Mouse (Mus musculus) left cerebral cortex, adult 6 months (tissue): ENCODE data around the gene Fndc5. TPM values are rescaled to one million over a fixed set of nuclear protein-coding genes. Genes with fewer than 3 reads are reported as not detected.

Source experiments
- long read RNA-seq, 2 experiments: library from polyadenylated mRNA; unstranded; transcript quantifications; one replicate each; pipeline ENCODE4 v2.0.0; 2019 to 2020
- polyA plus RNA-seq: library from polyadenylated mRNA; unstranded; fragments of <200 nt; fragmentation: Nextera tagmentation; gene quantifications from 2 replicates; pipeline ENCODE4 v1.2.3, GENCODE M21; 2021

Gene Fndc5
- 16.8 and 21.6 TPM in 2 replicates for polyA plus RNA-seq
- long read RNA-seq, experiment 1, transcript Fndc5-201 (6 exons, 2,763 nt), result major isoform, 13 of 26 reads
- long read RNA-seq, experiment 1, partial matches to known transcripts, result 4 of 26 reads
- long read RNA-seq, experiment 1, other reads (novel, unspliced or antisense), result 9 of 26 reads
- long read RNA-seq, experiment 2, transcript Fndc5-201 (6 exons, 2,763 nt), result major isoform, 13 of 37 reads
- long read RNA-seq, experiment 2, partial matches to known transcripts, result 18 of 37 reads
- long read RNA-seq, experiment 2, other reads (novel, unspliced or antisense), result 6 of 37 reads

DNA sequence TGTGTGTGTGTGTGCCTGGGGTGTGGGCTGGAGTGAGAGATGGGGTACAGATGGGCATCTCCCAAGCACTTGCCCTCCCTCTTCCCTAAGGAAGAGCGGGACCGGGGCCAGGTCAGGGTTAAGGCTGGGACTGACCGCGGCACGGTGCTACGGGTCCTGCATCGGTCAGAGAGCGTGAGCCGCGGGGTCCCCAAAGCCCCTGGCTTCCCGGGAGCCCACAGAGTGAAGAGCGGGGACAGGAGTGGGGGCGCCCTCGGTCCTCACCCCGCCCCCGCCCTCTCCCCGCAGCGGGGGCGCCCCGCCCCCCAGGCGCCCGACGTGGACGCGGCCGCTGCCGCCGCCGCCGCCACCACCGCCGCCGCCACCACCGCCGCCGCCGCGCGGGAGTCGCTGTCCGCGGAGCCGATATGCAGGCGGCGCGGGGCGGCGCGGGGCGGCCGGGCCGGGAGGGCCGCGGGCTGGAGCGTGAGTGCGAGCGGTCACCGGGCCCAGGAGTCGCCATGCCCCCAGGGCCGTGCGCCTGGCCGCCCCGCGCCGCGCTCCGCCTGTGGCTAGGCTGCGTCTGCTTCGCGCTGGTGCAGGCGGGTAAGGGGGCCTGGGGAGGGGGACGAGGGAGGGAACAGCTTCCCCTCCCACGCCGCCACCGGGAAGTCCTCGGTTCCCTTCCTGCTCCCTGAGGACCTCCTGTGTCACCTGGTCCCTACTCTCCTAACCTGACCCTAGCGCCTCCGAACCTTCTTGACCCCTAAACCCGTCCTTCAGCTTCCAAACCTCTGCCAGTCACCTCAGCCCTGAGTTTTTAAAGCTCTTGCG lies at the start of gene Fndc5:
Fndc5 (plus strand) TSS at position 421 of the 813 bp plus-strand sequence.

DNA sequence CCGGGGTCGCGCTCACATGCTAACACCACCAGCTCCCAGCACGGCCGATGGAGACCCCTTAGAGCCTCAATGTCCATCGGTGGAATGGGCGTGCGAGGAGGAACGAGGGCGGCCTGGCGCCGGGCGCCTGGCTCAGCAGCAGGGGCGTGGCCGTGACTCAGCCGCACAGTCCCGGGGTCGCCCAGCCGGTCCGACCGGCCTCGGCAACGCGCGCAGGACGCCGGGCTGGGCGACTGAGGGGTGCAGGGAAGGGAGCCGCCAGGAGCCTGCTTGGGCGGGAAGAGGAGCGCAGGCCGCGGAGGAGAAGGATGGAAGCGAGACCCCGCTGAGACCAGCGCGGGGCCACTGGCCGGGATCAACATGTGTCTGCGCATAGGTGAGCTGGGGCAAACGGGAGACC lies 31.4 kb upstream of the Fndc5 start, which contains the start of gene Tmem54:
Tmem54 (plus strand) TSS at position 193 of the 400 bp plus-strand sequence.

DNA sequence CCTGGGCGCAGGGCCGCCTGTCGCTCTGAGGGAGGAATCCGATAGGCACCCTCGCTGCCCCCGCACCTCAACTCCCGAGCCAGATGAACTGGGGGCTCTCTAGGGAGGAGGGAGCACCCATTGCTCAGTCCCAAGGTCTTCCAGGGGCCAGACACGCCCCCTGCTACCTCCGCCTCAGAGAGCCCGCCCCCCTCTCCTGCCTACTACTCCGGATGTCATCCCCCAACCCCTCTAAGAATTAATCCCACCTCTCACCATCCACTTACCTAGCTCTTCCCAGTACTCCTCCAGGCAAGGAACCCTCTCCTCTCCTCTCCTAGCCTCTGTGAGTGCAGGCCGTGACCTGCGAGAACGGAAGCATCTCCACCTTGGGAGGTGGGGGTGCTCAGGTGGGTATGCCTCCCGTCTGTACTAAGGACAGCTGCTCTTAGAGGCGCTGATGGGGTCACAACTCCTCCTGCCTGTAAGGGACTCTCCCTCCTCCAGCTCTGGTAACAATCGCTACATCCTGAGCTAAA lies 15.2 kb upstream of the Fndc5 start, which contains the start of gene Hpca:
Hpca (minus strand) TSS at position 468 of the 518 bp plus-strand sequence.

DNA sequence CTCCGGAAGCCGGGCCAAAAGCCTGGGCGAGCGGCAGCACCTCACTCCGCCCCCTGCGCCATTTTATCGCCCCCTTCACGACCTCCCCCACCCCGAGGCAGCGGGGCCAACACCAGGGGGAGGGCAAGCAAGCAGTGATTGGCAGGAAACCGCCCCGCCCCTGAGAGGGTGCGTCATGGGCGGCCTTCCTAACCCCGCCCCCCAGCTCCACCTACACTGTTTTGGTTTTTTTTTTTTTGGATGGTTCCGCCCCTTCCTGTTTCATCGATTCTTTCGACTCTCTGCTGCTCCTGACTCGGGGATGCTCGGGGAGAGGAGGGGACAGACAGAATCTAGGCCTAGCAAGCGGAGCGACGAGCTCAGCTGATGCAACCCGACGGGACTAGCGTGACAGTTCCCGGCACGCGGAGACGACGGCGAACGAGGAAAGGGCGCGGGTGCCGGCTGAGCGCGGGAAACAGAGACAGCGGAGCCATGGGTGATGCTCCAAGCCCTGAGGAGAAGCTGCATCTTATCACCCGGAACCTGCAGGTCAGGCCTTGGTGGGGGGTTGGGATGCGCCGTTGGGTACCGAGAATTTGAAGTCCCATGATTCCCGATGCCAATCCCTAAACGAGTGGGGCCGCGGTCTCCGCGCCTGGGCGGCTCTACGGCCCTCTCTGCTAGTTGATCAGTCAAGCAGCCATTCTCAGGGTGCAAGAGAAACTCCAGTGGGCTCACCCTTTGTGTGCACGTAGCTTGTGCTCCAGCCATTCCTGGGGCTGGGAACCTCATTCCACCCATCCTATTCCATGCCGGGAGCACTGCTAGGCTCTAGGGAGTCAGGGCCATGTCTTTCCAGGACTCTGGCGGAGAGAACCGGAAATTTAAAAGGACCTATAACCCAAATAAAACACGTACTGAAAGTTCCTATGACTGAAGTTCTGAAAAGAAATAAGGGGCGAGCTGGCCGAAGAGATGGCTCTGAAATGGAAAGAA lies 53.0 kb downstream of the Fndc5 start, which contains the start of the genes S100pbp and Yars:
S100pbp (minus strand) TSS at position 186 of the 978 bp plus-strand sequence.
Yars (plus strand) TSS at position 219 of the 978 bp plus-strand sequence.

Other genes with a start within 250 kb of the Fndc5 start
- gene Azin2, start 174.6 kb upstream of the Fndc5 start, polyA plus RNA-seq, result 7.6 and 26.0 TPM in 2 replicates
- 36.0 and 36.5 TPM in 2 replicates for gene Ak2, start 145.0 kb upstream of the Fndc5 start, polyA plus RNA-seq
- gene Rnf19b, start 78.7 kb upstream of the Fndc5 start, polyA plus RNA-seq, result 4.7 and 10.3 TPM in 2 replicates
- not detected in 2 replicates for gene Tmem54, start 31.5 kb upstream of the Fndc5 start, polyA plus RNA-seq
- gene Hpca, start 15.0 kb upstream of the Fndc5 start, polyA plus RNA-seq, result 357 and 1,084 TPM in 2 replicates
- gene S100pbp, start 52.7 kb downstream of the Fndc5 start, polyA plus RNA-seq, result 7.5 and 12.7 TPM in 2 replicates
- gene Yars, start 52.8 kb downstream of the Fndc5 start, polyA plus RNA-seq, result 52.7 and 67.7 TPM in 2 replicates
- 4.5 and 12.8 TPM in 2 replicates for gene C77080, start 124.4 kb downstream of the Fndc5 start, polyA plus RNA-seq
- 0.72 and 0.75 TPM in 2 replicates for gene Sync, start 150.6 kb downstream of the Fndc5 start, polyA plus RNA-seq
- gene Rbbp4, start 198.4 kb downstream of the Fndc5 start, polyA plus RNA-seq, result 53.9 and 54.9 TPM in 2 replicates
- gene Zbtb8os, start 198.7 kb downstream of the Fndc5 start, polyA plus RNA-seq, result 49.5 and 58.1 TPM in 2 replicates
- gene Zbtb8a, start 241.1 kb downstream of the Fndc5 start, polyA plus RNA-seq, result 5.9 and 6.3 TPM in 2 replicates